Mouse (Mus musculus): ENCODE data around the gene Ttc30a2.
"Not testable (repeated sequence)": the region's sequence is repeated elsewhere in the genome, so short reads cannot be mapped to it uniquely, and the experiment has no call there.

The Ttc30a2 gene

DNA sequence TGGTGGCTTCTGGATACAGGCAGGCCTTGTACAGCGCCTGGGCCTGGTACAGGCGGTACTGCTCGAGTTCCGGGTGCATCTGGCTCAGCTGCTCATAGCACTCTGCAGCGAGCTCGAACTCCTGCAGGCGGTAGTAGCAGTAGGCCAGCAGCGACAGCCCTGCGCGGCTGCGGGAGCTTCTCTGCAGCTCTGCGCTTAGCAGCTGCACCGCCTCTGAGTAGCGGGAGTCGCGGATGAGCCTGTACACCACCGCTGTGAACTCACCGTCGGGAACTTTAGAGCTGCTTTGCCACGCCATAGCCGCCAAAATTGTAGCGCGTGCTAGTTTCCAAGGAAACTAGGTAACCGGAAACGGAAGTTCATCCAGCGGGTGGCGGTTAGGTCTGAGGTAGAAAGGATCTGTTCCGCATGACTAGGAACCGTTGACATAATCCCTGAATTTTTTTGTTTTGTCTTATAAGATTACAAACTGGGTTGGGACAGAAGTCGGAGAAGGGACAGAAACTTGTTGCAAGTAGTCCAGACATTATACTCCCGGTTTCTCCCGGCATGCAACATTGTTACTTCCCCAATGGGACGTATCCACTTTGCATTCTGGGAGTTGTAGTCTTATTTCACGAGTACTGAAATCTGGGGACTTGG lies 3.6 kb upstream of the Ttc30a2 start, which contains the start of gene Ttc30a1:
Ttc30a1 (minus strand) TSS at position 528 of the 642 bp plus-strand sequence.
- DNase-seq (ENCODE audit: extremely low read depth, insufficient read length, low spot score), result peak; percentile 38

DNA sequence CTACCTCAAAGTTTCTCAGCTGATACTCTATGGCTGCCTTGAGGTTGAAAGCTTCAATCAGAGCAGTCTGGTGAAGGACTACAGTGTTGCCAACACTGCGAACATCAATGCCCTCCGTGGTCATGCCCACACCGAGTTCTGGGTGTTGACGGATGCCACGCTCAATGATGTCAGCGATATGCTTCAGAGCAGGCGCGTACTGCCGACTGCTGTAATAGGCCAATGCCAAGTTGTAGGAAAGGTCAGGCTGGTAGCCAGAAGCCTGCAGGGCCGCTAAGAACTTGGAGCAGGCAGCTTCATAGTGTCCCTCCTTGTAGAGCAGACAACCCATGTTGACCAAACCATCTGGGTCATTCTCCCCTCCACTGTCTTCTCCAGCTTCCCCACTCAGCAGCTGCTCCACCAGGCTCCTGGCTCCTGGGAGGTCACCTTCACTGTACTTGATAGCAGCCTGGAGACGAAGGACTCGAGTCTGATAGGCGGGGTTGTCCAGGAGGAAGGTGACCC lies 3.0 kb upstream of the Ttc30a2 start:
- not testable (repeated sequence) for DNase-seq (ENCODE audit: extremely low read depth, insufficient read length, low spot score)

DNA sequence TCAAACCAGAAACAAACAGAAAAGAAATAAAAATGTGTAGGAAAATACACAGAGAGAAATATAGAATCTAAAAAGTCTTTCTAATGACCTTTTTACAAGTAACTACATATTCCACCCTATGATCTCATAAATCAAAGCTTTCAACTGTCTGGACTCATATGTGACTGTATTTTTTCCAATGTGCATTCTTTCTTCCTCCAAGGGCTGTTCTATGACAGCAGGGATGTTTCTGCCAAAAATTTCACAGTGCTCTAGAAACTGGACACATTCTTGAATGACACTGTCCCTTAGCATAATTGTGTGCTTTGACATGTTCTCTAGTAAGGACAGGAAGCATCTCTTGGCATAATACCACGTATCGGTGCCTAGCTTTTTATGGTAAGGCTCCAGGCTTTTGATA lies 1.9 kb downstream of the Ttc30a2 start:
- not testable (repeated sequence) for DNase-seq (ENCODE audit: extremely low read depth, insufficient read length, low spot score)

GRCm38 (mm10) chr2:75974131-75974530 lies 3.8 kb downstream of the Ttc30a2 start:
- no peak for DNase-seq (ENCODE audit: extremely low read depth, insufficient read length, low spot score)

GRCm38 (mm10) chr2:75964972-75965371 lies 13.0 kb downstream of the Ttc30a2 start:
- no peak for DNase-seq (ENCODE audit: extremely low read depth, insufficient read length, low spot score)

DNA sequence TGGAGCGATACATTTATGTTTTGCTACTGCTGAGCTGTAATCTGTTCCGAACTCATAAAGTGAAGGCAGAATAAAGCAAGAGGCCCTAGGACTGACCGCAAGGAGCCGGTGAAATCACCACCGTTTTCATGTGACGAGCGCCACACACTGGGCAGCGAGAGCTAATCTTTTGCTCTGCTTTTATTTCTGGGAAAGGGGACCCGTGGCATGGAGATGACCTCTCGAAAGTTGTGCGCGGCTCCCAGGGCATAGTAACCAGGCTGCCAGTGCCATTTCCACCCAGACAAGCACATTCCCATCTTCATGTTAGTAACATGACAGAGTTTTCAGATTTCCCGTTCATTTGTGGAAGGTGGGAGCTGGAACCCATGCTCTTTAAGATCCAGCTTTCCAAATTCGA lies 13.5 kb downstream of the Ttc30a2 start:
- DNase-seq (ENCODE audit: extremely low read depth, insufficient read length, low spot score), result no peak

DNA sequence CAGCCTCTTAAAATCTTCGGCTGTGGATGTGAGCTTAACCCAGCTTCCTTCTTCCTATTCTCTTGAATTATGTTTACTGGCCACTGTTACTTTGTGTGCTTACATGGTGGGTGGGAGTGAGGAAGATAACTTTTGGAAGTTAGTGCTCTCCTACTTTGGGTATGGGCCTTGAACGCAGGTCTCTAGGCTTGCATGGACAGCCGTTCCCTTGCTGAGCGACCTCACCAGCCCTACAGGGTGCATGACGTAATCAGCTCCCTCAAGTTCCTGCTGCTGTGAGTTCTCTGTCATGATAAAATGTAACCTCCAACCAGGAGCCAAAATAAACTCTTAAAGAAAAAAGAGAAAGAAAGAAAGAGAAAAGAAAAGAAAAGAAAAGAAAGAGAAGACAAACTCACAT lies 13.9 kb downstream of the Ttc30a2 start:
- DNase-seq (ENCODE audit: extremely low read depth, insufficient read length, low spot score), result no peak

DNA sequence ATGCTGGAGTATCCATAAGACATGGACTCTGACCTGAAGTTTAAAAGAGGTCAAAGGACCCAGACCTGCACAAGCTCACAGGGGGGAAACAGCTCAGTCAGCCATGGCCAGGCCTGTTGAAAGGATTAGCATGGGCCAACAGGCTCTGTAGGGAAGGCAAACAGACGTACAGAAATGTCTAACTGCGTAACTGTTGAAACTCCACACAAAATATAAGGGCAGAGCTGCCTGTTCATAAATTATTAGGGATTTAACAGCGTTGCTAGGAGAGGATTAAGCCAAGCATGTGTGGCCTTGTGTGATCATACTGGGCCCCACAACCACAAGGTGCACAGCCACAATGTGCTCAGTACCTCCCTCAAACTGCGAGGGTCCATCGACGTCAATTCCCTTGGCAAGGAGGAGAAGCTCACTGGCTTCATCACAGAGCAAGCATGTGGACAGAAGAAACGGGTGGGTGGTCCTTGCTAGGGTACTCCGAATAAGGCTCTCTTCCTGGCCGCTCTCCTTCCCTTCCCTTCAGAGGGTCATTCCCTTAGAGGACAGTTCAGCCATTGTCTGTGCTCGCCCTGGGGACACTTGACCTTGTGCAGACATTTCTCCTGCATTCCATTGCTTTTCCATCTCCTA lies 14.6 kb downstream of the Ttc30a2 start:
- no peak for DNase-seq (ENCODE audit: extremely low read depth, insufficient read length, low spot score)

DNA sequence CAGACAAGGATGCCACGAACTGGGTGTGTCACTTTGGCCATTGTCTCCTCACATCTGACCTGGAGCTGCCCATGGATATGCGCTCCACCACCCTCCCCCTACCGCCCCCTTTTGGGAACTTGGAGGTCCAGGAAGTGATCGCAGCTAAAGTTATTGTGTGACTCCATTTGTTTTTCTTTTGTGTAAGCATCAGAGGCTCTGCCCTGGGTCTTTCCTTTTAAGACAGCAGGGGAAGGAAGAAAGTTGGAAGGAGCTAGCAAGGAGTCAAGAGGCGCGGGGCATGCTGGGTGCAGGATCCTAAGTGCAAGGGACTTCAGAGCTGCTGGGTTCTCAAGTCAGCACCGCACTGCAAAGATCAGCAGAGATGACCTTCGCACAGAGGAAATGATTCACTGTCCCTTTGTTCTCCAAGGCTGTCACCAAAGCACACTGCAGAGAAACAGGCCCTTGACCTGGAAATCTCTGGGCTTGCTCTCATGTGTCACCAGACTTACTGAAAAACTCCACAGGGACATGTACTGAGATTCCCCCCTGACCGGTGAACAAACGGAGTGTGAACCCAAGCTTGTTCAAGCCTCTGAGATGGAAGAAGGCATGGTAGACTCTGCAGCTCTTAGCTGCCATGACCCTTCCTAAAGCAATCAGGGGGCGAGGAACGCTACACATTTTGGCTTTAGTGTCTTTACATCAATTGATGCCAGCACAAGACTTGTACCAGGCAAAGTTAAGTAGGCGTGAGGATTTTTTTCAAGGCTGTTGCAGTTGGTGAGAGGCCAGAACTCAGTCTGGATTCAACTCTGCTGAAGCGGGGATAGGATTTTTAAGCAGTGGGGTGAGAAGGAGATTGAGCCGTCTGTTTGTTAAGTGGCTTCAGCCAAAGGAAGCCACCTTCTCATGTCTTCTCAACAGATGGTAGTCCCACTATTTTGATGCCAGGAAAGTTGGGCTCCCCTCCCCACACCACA lies 17.3 kb downstream of the Ttc30a2 start:
- DNase-seq (ENCODE audit: extremely low read depth, insufficient read length, low spot score), result no peak

- no peak for DNase-seq (ENCODE audit: extremely low read depth, insufficient read length, low spot score)
Observed at GRCm38 (mm10) chr2:75959850-75960365, 18.1 kb downstream of the Ttc30a2 start.

DNA sequence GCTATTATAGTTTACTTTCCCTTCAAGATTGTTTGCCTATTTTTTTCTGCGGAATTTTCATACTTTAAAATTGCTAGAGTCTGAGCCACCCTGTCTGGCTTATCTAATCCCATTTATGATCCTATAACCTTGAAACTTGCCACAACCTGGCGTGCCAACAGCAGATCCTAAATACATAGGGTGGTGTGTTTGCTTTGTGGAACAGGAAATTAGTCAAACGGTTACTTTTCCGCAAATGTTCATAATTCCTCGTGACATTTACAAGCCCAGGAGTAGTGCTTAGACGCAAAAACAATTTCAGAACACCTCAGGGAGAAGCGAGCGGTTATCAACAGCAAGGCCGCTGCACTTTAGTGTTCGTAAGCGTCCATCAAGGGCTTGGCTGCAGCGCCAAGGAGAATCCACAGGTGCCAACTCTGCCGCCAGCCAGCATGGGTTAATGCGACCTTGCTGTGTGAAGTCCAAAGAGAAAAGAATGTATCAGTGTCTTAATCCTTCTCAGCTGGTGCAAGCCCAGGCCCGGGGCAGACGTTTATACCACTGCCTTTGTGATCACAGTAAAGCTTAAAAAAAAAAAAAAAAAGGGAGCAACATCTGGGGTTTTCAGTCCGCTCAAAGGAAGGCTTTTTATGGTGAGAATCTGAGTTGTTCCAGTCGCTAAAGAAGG lies 18.7 kb downstream of the Ttc30a2 start:
- DNase-seq (ENCODE audit: extremely low read depth, insufficient read length, low spot score), result no peak

DNA sequence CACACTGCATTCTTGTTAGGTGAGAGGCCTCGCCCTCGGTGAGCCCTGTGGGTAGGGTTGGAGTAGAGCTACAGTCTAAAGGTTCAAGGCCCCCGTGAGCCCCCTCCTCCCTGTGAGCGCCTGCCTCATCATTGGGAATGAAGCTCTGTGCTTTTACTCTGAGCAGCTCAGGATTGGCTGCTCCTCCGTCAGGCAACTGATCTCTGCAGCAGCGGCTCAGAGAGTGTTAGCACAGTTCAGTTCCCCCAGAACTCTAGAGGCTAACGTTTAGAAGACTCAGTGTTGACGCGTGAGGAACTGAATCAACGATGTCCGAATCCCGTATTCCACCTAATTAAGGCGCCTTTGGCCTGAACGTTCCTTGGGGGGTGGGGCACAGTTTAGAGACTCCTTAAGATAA lies 22.3 kb downstream of the Ttc30a2 start:
- no peak for DNase-seq (ENCODE audit: extremely low read depth, insufficient read length, low spot score)

- no peak for DNase-seq (ENCODE audit: extremely low read depth, insufficient read length, low spot score)
Observed at GRCm38 (mm10) chr2:75953320-75953719, 24.6 kb downstream of the Ttc30a2 start.

DNA sequence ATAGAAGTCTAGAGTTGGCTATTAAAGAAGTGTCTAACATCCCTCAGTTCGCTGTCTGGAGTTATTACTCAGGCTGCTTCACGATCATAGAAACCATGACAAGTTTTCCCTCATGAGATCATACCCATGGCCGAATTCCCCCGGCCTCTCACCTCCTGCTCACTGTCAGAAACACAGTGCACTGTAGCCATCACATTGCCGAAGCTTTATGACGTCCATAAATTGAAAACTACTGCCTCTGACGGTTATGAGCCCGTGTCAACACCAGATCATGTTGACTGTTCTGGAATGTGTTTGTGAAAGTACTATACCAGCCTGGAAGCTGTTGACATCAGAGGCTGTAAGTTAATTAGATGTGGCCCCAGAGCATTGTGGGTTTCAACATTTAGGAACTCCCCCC lies 27.3 kb downstream of the Ttc30a2 start:
- DNase-seq (ENCODE audit: extremely low read depth, insufficient read length, low spot score), result no peak

DNA sequence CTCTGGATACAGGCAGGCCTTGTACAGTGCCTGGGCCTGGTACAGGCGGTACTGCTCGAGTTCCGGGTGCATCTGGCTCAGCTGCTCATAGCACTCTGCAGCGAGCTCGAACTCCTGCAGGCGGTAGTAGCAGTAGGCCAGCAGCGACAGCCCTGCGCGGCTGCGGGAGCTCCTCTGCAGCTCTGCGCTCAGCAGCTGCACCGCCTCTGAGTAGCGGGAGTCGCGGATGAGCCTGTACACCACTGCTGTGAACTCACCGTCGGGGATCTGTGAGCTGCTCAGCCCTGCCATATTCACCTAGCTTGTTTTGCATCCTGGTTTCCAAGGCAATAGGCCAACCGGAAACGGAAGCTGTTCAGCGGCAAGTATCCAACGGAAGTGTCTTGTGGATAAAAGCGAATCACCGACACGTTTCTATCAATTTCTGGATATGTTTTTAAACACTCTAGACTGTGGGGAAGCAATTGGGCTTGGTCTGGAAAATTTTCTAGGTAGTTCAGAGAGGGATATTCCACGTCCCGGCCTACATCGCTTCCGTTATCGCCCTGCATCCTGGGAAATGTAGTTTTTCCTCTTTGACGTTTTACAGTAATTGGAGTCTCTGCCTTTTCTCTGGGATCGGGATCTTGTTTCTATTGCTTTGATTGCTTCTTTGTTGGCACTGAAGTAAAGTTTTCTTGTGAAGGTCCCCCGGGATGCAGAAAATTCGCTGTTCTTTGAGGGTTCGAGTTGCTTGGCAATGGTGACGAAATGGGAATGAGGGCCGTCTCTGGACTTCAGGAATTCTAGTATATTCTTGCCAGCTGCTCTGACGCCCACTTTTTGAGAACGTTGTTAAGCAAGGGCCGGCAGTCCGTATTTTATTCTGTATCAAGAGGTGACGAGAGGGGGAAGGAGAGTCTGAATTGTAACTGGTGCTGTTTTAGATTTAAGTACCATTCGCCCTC lies 39.6 kb downstream of the Ttc30a2 start, which contains the start of gene Ttc30b:
Ttc30b (minus strand) TSS at position 469 of the 947 bp plus-strand sequence.
- DNase-seq (ENCODE audit: extremely low read depth, insufficient read length, low spot score), result peak; percentile 54

- DNase-seq (ENCODE audit: extremely low read depth, insufficient read length, low spot score), result peak; percentile 3
Observed at GRCm38 (mm10) chr2:75937520-75938116, 40.4 kb downstream of the Ttc30a2 start.

DNA sequence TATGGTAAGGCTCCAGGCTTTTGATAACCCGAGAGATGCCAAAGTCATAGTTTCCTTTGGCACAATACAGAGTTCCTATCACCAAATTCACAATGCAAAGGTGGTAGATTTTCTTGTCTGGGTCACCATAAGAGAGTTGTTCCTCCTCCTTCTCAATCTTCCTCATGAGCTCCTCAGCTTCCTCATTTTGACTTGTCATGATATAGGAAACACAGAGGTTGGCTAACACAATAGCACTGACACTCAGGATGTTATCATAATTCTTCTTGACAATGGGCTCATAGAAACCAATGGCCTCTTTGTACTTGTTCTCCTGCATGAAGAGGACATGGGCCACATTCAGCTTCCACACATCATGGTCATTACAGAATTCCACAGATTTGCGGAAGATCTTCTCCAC lies 41.3 kb downstream of the Ttc30a2 start:
- not testable (repeated sequence) for DNase-seq (ENCODE audit: extremely low read depth, insufficient read length, low spot score)

GRCm38 (mm10) chr2:75933541-75933940 lies 44.4 kb downstream of the Ttc30a2 start:
- DNase-seq (ENCODE audit: extremely low read depth, insufficient read length, low spot score), result no peak

GRCm38 (mm10) chr2:75930941-75931340 lies 47.0 kb downstream of the Ttc30a2 start:
- no peak for DNase-seq (ENCODE audit: extremely low read depth, insufficient read length, low spot score)

All from 3134 (cell line).